Mouse (Mus musculus): Measurements from ENCODE around the gene Cdc42bpb.

DNA sequence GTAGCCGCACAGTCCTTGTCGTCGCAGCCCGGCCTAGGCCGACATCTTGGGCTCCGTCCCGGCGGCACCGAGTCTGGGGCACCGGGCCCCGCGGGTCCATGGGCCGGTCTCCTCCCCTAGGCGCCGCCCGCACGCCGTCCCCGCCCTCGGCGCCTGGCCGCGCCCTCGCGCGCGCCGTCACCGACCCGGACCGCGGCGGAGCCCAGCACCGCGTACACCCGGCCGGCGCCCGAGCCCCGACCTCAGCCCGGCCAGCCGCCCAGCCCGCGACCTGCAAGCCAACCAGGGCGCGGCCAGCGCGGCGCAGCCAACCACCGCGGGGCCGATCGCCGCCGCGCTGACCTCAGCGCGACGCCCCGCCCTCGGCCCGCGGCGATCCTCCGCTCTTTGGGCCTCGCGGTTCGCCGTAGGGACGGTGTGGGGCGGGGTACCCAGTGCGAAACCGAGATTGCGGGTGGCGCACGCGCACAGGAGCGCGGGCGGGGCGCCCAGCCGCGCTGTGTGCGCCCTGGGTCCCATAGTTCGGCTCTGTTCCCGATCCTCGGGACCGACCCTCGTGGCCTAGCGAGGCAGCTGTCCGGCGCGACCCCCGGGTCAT, at the start of gene Cdc42bpb:
- TF ChIP-seq CTCF (IDR thresholded peaks at IDR 0.05; ENCODE audit: borderline replicate concordance, control insufficient read depth, extremely low read depth, insufficient read depth, low read length, poor library complexity): no peak
- no peak for TF ChIP-seq POLR2A (IDR thresholded peaks at IDR 0.05; ENCODE audit: control insufficient read depth, extremely low read depth, insufficient read depth, low read length, poor library complexity)

All from thymus, adult 2 months (tissue).